Mouse (Mus musculus) heart, postnatal 14 days (tissue): ENCODE results near the gene Asb8. TPM values are rescaled to one million over a fixed set of nuclear protein-coding genes. Genes with fewer than 3 reads are reported as not detected.
A peak's percentile ranks its signal among the peaks of the same experiment; 100 is the strongest.

ENCODE experiments used
- DNase-seq, 2 experiments: peaks; one replicate each; pipeline ENCODE4 v3.0.0; 2021 to 2022
- intact Hi-C: fragments of 180-260 bp; cut with DNase I; formaldehyde crosslinking; loops from one replicate; pipeline ENCODE4 v1.15.1; 2025
- total RNA-seq, 2 experiments: library from RNA; stranded (reverse); gene quantifications; 2 replicates each; pipeline ENCODE4 v1.2.3; 2021

Gene Asb8
- total RNA-seq, 2 experiments from 2014 or later: 99.8 to 111 TPM

DNA sequence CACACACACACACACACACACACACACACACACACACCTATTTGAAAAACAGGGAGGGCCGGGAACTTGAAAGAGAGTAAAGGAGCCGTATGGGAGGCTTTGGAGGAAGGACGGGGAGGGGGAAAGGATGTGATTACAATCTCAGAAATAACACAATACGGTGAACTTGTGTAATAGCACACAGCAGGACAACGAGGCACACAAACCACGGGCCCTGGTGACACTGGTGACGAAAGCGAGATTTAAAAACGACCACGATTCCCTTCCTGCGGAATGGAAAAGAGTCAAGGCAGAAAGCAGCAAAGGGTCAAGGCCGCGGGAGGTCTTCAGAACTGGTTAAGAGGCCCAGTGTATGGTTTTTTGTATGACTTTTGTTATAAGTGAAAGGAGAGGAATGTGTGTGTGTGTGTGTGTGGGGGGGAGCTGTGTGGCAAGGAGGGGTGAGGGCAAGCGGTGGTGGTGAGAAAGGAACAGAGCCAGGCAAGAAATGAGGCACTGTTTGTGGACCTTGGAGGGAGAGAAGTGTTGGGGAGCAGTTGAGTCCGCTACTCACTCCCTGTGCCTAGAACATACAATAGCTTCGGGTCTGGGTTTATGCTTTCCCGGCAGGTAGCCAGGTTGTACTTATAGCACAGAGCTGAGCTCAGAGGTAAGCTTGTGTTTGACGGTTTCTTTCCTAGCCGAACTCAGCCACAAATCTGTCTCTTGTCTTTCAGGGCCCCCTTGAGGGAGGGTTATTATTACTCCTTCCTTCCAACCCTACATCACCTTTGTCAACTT, 4.2 kb downstream of the Asb8 start:
- no peak for DNase-seq
- intact Hi-C loops: no loop called here

DNA sequence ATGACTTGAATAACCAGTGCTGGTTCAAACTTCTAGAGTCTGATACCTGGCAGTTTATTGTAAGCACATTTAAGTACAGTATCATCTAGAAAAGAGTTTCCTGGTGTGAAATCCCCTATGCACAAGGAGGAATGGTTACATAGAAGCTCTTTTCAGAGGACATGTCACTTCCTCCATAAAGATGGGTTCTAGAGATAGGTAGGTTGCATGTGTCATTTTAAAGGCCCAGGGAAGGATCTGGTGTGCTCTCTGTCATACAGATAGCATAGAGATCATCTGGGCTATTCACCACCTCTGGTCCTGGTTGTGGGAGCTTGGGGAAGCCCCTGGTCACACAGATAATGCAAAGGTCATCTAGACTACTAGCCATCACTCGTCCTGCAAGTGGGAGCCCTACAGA, 8.2 kb downstream of the Asb8 start:
- no peak for DNase-seq
- intact Hi-C loops: no loop called here

DNA sequence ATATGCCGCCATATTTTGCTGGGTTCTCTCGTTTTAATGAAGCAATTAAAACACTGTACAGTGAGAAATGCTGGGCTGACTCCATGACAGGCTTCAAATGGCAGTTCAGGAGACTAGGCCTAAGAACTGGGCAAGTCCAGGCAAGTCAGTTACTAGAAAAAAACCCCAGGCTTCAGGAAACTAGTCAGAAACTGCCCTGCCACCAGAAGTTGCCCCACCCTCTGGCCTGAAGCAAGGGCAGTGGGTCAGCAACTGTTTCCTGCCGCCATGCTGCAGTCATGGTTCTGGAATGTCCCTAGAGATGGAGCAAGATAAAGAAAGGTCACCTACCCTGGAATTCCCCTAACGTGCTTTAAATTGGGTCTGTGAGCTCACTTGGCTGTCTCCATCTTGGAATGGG, 9.5 kb downstream of the Asb8 start:
- intact Hi-C loops: no loop called here
- no peak for DNase-seq

DNA sequence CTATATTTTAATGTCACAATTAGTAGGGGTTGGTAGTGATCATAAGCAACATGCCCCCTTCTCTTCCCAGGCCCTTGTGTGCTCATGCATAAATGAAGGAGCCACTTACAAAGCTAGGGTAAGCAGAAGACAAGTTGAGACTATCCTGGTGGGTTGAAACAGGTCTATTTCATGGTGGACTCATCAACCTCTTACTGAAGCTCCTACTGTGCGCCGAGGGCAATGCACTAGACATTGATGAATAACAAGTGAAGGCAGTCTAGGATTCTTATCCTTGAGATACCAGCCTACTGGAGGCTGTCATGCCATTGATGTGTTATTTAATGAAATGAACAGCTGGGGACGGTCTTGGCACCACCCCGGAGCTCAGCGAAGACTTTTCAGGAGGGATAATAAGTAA, 10.2 kb downstream of the Asb8 start:
- no peak for DNase-seq
- intact Hi-C loops: no loop called here

GRCm38 (mm10) chr15:98154631-98155030, 10.8 kb downstream of the Asb8 start:
- DNase-seq: no peak
- intact Hi-C loops: no loop called here

DNA sequence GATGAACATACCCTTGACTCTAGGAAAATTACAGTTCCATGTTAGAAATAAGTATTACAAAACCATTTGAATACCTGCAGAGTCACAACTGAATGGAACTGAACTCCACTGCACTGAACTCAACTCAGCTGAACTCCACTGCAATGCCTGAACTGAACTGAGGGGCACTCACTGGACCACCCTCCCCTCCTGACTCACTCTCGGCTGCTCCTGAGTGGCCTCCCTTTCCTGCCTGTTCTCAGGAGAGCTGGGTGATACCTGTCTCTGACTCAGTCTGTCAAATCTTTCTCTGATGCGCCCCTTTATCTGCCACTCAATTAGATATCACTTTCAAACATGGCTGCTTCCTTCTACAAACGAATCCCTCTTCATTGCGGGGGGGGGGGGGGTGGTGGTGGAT, 11.3 kb downstream of the Asb8 start:
- DNase-seq: no peak
- intact Hi-C loops: no loop called here

DNA sequence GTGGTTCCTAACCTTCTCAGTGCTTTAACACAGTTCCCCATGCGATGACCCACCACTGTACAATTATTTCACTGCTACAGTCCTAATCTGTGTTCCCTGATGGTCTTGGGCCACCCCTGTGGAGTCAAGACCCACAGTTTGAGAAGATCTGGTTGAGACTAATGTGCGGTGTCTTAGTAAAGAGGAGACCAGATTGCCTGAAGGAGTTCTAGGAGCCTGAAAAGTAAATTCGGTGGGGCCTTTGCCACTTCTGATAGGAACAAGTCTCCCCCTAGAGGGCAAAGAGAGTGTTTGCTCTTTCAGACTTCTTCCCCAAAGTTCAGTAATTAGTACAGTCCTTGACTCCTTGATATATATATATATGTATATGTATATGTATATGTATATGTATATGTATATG, 11.8 kb downstream of the Asb8 start:
- intact Hi-C loops: loop anchor here (2.0 kb wide), 1 partner anchor 63 kb away; no protein-coding TSS in a partner anchor
- DNase-seq: peak in 1 of 2 experiments; percentile 21

DNA sequence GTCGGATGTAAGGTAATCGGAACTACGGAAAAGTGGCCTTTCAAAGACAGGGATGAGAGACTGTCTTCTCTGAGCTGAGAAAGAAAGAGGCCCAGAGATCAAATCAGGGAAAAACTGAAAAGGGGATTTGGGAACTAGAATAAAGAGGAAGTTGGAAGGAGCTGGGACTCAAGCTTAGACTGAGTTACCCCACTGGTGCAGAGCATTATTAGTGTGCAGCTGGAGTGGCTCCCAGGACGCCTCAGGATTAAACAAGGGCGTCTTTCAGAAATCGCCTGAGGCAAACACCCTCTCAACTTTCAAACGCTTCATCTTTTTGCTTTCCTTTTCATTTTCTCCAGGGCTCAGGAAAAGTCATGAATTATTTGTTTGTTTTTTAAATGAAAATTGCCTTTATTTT, 12.5 kb downstream of the Asb8 start:
- DNase-seq: no peak
- intact Hi-C loops: loop anchor here (2.0 kb wide), 1 partner anchor 62 kb away; no protein-coding TSS in a partner anchor

DNA sequence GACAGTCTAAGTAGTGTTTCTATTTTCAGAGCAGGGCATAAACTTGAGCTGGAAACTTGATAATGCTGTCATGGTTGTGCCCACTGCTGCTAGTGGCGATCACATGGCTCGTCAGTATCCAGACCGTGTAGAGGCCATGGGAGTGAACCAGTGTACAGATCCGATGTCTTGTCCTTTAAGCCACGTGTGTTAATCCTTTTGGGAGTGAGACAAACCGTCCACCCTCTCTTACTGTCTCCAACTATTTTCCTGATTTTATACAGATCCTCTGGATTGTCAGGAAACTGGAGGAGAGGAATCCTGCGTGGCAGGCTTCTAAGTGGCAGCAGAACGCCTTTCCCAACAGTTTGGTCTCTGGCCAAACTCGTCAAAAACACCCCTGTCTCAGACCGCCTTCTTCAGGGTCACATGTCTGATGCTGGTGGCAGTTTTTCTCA, 16.2 kb downstream of the Asb8 start:
- intact Hi-C loops: loop anchor here (5.0 kb wide), 1 partner anchor 42 kb away; no protein-coding TSS in a partner anchor
- DNase-seq: peak; percentile 36 to 59

DNA sequence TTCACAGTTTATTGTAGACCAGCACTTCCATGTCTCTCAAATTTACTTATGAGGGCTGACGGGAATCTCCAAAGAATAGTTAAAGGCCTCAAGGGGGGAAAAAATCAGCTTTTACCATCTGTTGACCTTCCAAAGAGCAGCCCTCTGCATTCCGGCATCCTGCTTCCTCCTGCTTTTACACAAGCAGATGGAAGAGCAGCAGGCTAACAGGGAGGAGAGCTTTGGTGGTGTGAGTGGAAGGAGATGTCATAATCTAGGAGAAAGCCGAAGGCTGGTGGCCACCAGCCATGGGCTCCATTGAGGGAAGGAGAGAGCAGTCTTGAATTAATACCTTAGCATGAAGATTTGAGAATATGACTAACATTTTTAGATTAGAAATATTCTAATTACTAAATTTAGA, 17.1 kb downstream of the Asb8 start:
- peak in 1 of 2 experiments; percentile 7 for DNase-seq
- intact Hi-C loops: loop anchor here (5.0 kb wide), 1 partner anchor 41 kb away; no protein-coding TSS in a partner anchor

DNA sequence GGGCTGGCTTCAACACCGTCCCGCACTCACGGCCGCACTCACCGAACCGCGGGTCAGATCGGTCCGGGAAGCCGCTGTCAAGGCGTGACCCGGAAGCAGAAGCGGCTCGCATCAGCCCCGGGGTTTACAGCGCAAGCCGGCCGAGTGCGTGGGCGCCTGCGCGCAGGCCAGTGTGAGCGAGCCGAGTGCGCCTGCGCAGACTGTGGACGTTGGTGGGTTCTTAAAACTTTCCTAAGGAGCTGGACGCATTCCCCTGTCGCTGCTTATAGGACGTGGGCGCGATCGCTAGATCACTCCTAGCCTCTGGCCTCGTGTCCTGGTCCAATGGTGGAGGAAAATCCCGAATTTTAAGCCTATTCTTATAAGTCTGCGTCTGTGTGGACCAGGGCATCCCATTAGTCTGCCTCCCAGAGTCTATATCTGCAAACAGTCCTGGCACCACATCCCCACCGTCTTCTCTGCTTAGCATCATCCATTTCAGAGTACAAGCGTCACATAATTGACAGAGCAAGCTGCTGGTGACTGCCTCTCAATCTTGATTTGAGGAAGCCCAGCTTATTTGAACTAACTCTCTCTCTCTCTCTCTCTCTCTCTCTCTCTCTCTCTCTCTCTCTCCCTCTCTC, 19.8 kb downstream of the Asb8 start:
- intact Hi-C loops: loop anchor here (5.0 kb wide), 1 partner anchor 38 kb away; no protein-coding TSS in a partner anchor
- peak; percentile 96 for DNase-seq

- intact Hi-C loops: loop anchor here (5.0 kb wide), 1 partner anchor 38 kb away; no protein-coding TSS in a partner anchor
- peak in 1 of 2 experiments; percentile 48 for DNase-seq
These were observed 20.4 kb downstream of the Asb8 start for GRCm38 (mm10) chr15:98144861-98145507.

- intact Hi-C loops: no loop called here
- DNase-seq: no peak
These were observed 22.9 kb downstream of the Asb8 start for GRCm38 (mm10) chr15:98142515-98142914.

DNA sequence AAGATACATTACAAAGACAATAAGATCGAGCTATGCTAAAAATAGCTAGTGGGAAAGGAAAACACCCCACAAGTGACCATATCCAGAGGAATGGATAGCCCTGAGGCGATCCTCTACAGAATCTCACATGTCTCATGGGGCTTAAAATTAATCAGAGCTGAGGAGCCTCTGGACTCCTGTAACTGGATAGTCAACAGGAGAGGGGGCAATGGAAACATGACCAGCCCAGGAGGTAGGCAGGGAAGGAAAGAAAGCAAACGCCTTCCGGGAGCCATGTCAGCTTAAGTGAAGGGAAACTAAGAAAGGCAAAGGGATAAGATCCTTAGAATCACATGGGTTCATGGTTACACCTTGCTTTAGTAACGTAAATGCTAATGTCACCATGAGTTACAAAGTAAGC, 24.6 kb downstream of the Asb8 start:
- no peak for DNase-seq
- intact Hi-C loops: no loop called here

DNA sequence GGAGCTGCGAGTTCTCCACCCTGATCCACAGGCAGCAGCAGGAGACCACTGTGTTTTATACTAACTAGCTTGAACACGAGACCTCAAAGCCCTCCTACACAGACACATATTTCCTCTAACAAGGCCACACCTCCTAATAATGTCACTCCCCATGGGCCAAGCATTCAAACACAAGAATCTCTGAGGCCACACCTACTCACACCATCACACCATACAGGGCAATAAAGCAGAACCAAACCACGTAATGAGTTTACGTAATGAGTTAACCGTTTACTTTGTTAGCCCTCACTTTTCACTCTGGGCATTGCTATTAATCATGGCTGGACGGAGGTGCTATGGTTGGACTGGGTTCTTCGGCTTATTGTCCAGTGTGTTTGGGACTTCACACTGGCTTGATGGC, 25.7 kb downstream of the Asb8 start:
- intact Hi-C loops: no loop called here
- DNase-seq: no peak

- intact Hi-C loops: no loop called here
- DNase-seq: no peak
These were observed 28.6 kb downstream of the Asb8 start for GRCm38 (mm10) chr15:98136871-98137270.

GRCm38 (mm10) chr15:98135671-98136070, 29.8 kb downstream of the Asb8 start:
- intact Hi-C loops: no loop called here
- DNase-seq: no peak

DNA sequence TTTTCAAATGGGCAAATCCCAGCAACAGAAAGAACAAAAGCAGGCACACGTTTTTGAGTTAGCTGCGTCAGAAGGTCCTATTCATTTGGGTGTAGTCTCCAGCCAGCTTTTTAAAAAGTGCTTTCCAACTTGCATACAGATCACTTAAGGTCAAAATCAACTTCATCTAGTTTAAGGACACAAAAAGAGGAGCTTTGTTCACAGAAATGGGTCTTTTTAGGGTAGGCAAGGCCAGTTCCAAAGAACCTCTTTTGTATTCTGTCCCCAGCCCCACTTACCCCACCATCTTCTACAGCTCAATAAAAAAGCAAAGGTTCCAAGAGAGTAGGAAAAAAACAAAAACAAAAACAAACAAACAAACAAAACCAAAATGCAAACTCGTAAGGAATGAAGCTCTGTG, 30.8 kb downstream of the Asb8 start:
- intact Hi-C loops: no loop called here
- DNase-seq: no peak

- intact Hi-C loops: no loop called here
- no peak for DNase-seq
These were observed 31.4 kb downstream of the Asb8 start for GRCm38 (mm10) chr15:98134034-98134433.

DNA sequence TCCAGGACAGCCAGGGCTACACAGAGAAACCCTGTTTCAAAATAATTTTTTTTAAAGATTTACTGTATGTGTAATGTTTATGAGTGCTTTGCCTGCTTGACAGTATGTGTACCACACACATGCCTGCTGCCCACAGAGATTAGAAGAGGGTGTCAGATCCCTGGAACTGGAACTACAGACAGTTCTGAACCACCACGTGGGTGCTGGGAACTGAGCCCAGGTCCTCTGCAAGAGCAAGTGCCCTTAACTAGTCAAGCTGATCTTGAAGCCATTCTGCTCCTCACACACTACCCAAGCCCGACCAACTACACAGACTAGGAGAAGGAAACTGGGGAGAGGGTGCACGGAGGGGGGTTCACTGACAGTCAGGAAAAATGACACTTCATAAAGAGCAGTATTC, 32.0 kb downstream of the Asb8 start:
- DNase-seq: no peak

GRCm38 (mm10) chr15:98131942-98132655, 33.3 kb downstream of the Asb8 start:
- intact Hi-C loops: no loop called here
- no peak for DNase-seq

More for the DNA sequence above, 32.0 kb downstream of the Asb8 start:
- intact Hi-C loops: no loop called here
